8 mouse cellular contexts compared by ENCODE assay signal in the genomic region with DNA sequence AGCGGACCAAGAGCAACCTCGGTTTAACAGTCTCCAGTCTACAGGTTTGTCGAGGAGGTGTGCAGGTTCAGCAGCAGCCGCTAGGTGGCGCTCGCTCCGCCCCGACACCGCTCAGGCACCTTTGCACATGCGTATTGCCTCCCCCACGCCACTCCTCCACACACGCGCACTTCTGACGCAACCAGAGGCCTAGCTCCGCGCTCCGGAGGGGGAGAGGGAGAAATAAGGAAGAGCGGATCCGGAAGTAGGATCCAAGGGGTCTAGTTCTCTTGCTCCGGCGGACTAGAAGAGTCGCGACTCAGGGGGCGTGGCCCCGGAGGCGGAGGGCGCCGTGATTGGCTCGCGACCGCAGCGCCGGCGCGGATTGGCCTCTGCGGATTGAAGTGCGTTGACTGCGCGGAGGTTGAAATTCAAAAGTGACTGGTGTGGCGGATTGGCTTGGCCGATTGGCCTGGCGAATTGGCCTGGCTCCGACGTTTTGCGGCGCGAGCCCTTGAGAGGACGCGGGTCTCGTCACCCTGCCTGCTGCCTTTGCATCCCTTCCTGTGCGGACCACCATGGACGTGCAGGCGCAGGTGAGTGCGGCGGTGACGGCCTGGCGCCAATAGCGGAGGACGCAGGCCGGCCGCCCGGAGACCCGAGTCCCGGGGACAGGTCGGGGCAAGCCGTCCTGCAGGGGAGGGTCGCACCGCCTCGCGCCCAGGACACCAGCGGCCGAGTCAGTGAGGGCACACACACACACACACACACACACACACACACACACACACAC. TPM values are rescaled to one million over a fixed set of nuclear protein-coding genes. Genes with fewer than 3 reads are reported as not detected.
DNase-seq lines count a peak whose midpoint lies in the region; ATAC-seq and TF ChIP-seq lines count a peak whose summit lies in the region.

A gene (plus strand): TSS at position 381 of the 772 bp plus-strand sequence.

- POLR2A ChIA-PET in Patski (lab: Charles Lee), result no interaction called here

- whole genome bisulfite sequencing in hindbrain, embryonic 13.5 days, result under 1% methylated on average over 72 of the region's 72 CpGs

- ATAC-seq in Patski, result peak; percentile 90
- ATAC-seq in hindbrain, embryonic 13.5 days (ENCODE audit: low FRiP score), result peak; percentile 99

- CTCF ChIA-PET in Patski (lab: Charles Lee), result interaction anchor here (0.6 to 1.2 kb wide), 5 partner anchors 11 to 63 kb away, joined by 3 to 4 read pairs (median 4); no protein-coding TSS in a partner anchor

- no peaks in the 10 kb centered on the region for H3K9me3 ChIP-seq in hindbrain, embryonic 13.5 days

- peak within 1 kb of the TSS; percentile 74 for H3K9ac ChIP-seq in hindbrain, embryonic 13.5 days

- H3K4me3 ChIP-seq in hindbrain, embryonic 13.5 days, result peak within 1 kb of the TSS; percentile 67

- peak within 1 kb of the TSS; percentile 60; the same call in 1 of the 2 replicates for H3K27ac ChIP-seq in hindbrain, embryonic 13.5 days

- in situ Hi-C loops in Patski (cut with MboI; ENCODE audit: low pct_unique_long_range_greater_than_20kb), result no loop called here

- H3K27me3 ChIP-seq in Patski, result no peaks in the 10 kb centered on the region
- H3K27me3 ChIP-seq in hindbrain, embryonic 13.5 days, result peaks cover 5% of the 10 kb centered on the region; the same call in 1 of the 2 replicates

- peak; percentile 89 for DNase-seq in Patski (ENCODE audit: low read depth, low spot score)
- DNase-seq in cerebellum, postnatal 14 days, result peak; percentile 100
- DNase-seq in frontal cortex, postnatal 14 days (ENCODE audit: low spot score in 2 of 2), result peak; percentile 99 to 100
- DNase-seq in layer of hippocampus, postnatal 25 days (ENCODE audit: extremely low spot score in 1 of 2, low spot score in 1 of 2), result peak; percentile 100
- peak; percentile 100 for DNase-seq in lung, postnatal 25 days (ENCODE audit: low spot score)
- peak; percentile 100 for DNase-seq in retina, embryonic 14.5 days (ENCODE audit: low spot score)
- peak; percentile 99 for DNase-seq in thymus, postnatal 4 days

- H3K4me1 ChIP-seq in hindbrain, embryonic 13.5 days (replicated peaks), result peaks cover 13% of the 10 kb centered on the region

- peak within 1 kb of the TSS; percentile 78 for H3K4me2 ChIP-seq in hindbrain, embryonic 13.5 days

- peaks cover 4% of the 10 kb centered on the region for H3K36me3 ChIP-seq in hindbrain, embryonic 13.5 days

- TF ChIP-seq CTCF in Patski (IDR thresholded peaks at IDR 0.05), result peak; percentile 96

RNA-seq across cellular contexts. Expression of the gene that starts here (rescaled TPM):
- polyA plus RNA-seq in Patski (2021), result 20.8 TPM
- polyA plus RNA-seq in hindbrain, embryonic 13.5 days (2015; fragmentation: Nextera tagmentation; extraction: Ambion mirVana), result 3.6 and 4.5 TPM in 2 replicates
- 1 to 10 TPM; 2.9 to 3.1 TPM for total RNA-seq in layer of hippocampus, postnatal 25 days (2021)

Comparison
In these comparisons a context has a peak if more than half of its experiments do, and no peak if none do; other contexts are left out.
1. Peak in every context shown above with its lines: DNase-seq, ATAC-seq, H3K4me3 ChIP-seq and H3K27ac ChIP-seq.